Mouse (Mus musculus) gastrocnemius, adult 2 months (tissue): ENCODE measurements around the gene Mecom. TPM values are rescaled to one million over a fixed set of nuclear protein-coding genes. Genes with fewer than 3 reads are reported as not detected.
A peak's percentile ranks its signal among the peaks of the same experiment; 100 is the strongest.

Source experiments
- DNase-seq: peaks from one replicate; pipeline ENCODE4 v3.0.0; 2022
- H3K27ac ChIP-seq: fragments of 200-600 bp; 2 replicates; pipeline ENCODE4 v1.8.1; 2022; ENCODE audit warnings: mild to moderate bottlenecking
- H3K4me3 ChIP-seq: fragments of 200-600 bp; 2 replicates; pipeline ENCODE4 v1.8.1; 2022; ENCODE audit warnings: mild to moderate bottlenecking, moderate library complexity
- CTCF ChIP-seq: fragments of 200-600 bp; IDR thresholded peaks from 2 replicates; pipeline ENCODE4 v1.8.1; 2022; ENCODE audit warnings: antibody characterized with exemption, mild to moderate bottlenecking, moderate library complexity
- intact Hi-C: fragments of 180-260 bp; cut with DNase I; formaldehyde crosslinking; loops from one replicate; pipeline ENCODE4 v1.15.1; 2025
- total RNA-seq, 2 experiments: library from RNA; stranded (reverse); gene quantifications; 2 replicates each; pipeline ENCODE4 v1.2.3; 2021

Mecom gene
- total RNA-seq, 2 experiments from 2014 or later, result 5.8 to 6.9 TPM

DNA sequence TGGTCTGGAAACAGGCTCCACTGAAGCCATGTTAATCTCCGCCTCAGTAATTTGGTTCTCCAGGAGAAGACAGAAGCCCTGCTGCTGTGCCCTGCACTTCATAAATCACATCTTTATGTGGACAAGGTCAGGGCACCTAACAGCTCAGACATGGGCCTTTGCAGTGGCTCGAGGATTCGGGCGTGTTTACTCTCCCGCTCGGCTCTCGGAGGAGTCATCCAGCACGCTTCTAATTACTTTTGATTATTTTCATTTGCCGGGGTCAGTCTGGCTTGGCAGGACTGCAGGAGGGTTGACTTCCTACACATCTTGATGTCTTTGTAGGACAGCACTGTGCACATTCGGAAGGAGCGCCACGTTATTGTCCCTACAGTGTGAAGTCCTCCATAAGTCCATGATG is 529.6 kb downstream of the Mecom start:
- TF ChIP-seq CTCF, result no peak
- Histone ChIP-seq H3K4me3 (no peak overlapping the region), H3K27ac (no peak overlapping the region)
- DNase-seq, result no peak
- intact Hi-C loops, result no loop called here

DNA sequence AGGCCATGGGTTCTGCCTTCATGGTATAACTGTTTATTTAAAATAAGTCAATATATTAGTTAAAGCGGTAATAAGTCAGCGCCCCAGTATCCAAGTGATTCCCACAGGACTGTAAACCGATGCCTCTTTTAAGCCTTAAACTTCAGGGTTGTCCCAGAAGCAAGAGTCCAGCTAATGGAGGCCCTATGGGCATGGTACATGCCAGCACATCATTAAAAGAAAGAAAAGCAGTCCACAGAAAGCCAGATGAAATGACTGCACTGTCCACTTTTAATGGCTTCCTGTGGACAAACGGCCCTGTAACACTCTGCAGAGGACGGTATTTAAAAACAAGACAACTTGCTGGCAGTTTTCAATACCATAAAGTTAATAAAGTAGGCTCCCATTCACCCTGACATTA is 531.0 kb downstream of the Mecom start:
- no peak for TF ChIP-seq CTCF
- H3K27ac ChIP-seq, result no peak overlapping the region
- no peak overlapping the region for H3K4me3 ChIP-seq
- intact Hi-C loops, result no loop called here
- DNase-seq, result no peak

DNA sequence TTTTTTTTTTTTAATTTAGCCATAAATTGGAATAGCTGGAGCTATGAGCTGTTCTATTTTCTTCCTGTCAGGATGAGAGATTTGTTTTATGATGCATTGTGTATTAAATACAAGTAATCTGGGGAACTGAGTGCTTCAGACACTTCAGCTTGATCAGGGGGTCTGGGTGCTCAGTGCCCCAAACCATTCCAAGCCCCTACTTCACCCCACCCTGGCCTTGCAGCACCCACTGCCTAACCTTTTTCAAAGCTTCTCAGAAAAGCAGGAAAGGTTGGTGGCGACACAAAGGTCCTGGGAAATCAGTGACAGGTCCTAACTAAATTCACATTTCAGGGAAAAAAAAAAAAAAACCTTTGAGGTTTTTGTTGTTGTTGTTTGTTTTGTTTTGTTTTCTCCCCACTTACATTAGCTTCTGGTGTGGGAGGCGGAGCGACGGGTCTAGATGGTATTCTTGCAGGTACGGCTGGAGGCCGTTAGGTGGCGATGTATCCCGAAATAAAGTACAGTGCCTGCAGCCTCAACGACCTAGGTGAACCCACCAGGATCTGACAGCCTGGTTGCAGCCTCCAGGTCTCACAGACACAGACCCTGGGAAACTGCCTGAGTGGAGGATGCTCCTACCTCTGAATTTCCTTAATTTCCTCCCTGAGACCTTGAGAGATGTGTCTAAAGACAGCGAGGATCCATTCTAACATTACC is 532.7 kb downstream of the Mecom start:
- Histone ChIP-seq H3K4me3 (peak overlapping the region; percentile 25), H3K27ac (peak overlapping the region; percentile 64)
- TF ChIP-seq CTCF, result peak; percentile 89
- peak; percentile 77 for DNase-seq
- intact Hi-C loops, result no loop called here

DNA sequence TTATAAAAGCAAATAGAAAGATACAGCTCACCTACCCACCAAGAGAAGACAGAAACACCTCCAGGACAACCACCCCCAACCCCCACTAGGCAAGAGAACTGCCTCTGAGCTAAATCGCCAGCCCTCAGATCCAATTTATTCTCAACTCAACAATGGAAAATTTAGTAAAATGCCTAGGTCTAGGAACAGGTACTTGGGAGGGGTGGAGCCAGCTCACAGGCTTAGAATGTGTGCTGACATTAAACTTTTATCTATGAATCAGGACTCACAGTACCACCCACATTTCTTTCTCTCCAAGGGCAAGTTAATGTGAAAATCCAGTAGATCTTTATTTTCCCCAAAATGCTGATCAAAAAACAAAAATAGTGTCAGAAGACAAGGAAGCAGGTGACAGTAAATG is 533.5 kb downstream of the Mecom start:
- Histone ChIP-seq H3K4me3 (no peak overlapping the region), H3K27ac (no peak overlapping the region; the same call in 1 of the 2 replicates)
- intact Hi-C loops, result no loop called here
- no peak for DNase-seq
- TF ChIP-seq CTCF, result no peak

DNA sequence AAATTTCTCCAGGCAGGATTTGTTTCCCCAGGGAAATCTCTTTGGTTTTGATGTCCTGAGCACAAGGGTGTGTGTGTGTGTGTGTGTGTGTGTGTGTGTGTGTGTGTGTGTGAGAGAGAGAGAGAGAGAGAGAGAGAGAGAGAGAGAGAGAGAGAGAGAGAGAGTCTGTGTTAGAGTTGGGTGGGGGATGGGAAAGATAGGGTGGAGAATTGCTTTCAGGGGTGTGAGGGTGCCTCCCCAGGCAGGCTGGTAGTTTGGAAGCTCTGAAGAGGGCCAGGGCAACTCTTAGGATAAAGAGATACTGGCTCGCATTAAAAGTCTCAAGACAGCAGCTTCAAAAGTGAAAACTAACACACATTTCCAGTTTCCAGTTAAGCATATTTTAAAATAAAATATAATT is 534.4 kb downstream of the Mecom start:
- TF ChIP-seq CTCF, result no peak
- DNase-seq, result no peak
- intact Hi-C loops, result no loop called here

DNA sequence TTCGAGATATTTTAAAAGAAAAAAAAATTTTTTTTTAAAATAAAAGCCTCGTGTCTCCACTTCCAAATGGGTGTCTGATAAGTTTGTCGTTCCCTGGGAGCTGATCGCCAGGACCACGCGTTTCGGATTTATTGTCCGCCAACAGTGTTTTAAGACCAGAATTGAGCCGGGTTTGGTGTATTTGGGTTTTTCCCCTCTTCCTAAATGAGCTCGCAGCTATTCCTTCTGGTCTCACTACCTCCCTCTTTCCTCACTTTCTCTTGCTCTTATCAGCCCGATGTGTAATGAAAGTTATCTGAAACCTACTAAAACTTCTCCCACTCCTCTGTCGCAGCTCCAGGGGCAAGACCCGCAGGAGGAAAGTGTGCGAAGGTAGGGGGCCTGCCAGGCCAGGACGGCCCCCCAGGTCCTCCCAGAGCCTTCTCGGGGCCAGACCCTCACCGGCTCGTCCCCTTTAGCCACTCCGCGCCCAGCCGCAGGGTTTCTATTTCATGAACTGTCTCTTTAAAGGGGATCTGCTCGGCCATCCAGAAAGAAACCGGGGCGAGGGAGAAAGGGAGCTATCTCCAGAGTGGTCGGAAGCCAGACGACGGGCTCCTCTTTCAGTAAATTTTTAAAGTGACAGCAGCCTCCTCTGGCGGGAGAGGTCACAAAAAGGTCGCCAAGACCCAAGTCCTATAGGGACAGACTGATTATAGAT is 535.0 kb downstream of the Mecom start:
- no peak for TF ChIP-seq CTCF
- intact Hi-C loops, result no loop called here
- Histone ChIP-seq H3K4me3 (peak overlapping the region; percentile 75), H3K27ac (peak overlapping the region; percentile 97)
- DNase-seq, result peak; percentile 79

More for the DNA sequence above, 534.4 kb downstream of the Mecom start:
- Histone ChIP-seq H3K27ac (peak overlapping the region; percentile 97), H3K4me3 (peak overlapping the region; percentile 75)

DNA sequence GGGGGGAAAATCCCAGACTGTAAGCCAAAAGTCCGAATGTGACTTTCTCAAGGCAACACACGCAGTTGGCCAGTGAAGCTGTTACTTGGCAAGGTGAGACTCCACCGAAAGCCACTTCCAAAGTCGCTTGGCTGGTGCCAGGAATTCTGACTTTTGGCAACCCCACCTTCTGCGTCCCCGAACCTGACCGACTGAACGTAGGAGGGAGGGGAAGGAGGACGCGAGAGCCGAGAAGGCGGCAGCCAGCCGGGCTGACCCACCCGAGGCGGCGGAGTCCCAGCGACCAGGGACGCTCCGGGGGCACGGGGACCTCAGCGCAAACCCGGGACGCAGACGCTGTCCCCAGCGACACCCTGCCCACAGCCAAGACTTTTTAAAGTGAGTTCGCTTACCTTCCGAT is 535.7 kb downstream of the Mecom start:
- intact Hi-C loops, result no loop called here
- H3K27ac ChIP-seq, result peak overlapping the region; percentile 97
- DNase-seq, result peak; percentile 84
- peak overlapping the region; percentile 75 for H3K4me3 ChIP-seq
- no peak for TF ChIP-seq CTCF

DNA sequence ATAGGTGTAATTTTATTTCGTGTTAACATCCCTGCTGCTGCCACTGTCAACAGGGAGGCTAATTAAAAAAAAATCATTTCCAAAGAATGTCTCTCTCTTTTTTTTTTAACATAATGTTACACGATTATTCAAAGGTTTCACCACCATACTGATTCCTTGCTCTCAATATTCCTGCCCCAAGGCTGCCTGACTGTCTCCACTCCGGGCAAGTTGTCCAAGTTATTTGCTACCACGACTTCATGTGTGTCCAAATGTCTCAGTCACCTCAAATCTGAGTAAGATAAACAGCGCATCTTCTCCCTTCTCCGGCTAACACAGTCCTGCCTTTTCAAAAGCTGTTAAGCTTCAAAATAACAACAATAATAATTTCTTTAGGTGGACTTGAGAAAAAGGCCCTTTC is 536.1 kb downstream of the Mecom start:
- Histone ChIP-seq H3K4me3 (peak overlapping the region; percentile 75), H3K27ac (peak overlapping the region; percentile 97)
- DNase-seq, result no peak
- no peak for TF ChIP-seq CTCF
- intact Hi-C loops, result no loop called here

DNA sequence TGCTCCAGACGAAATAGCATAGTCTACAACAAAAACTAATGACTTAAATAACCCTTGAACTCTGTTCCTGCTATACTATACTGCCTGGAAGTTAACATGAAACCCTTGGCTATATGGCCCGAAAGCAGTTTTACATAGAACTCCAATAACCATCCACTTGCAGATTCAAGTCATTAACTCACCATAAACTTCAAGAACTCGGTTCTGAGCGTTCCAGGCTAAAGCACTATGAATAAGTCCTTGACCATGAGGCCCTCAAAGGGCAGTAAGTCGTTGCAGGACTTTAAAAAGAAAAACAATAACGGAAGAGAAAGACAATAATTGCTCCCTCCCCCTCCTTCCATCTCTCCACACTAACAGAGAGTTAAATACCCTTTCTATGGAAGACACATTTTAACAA is 536.9 kb downstream of the Mecom start:
- TF ChIP-seq CTCF, result no peak
- Histone ChIP-seq H3K27ac (peak overlapping the region; percentile 97), H3K4me3 (peak overlapping the region; percentile 75)
- no peak for DNase-seq
- intact Hi-C loops, result no loop called here

DNA sequence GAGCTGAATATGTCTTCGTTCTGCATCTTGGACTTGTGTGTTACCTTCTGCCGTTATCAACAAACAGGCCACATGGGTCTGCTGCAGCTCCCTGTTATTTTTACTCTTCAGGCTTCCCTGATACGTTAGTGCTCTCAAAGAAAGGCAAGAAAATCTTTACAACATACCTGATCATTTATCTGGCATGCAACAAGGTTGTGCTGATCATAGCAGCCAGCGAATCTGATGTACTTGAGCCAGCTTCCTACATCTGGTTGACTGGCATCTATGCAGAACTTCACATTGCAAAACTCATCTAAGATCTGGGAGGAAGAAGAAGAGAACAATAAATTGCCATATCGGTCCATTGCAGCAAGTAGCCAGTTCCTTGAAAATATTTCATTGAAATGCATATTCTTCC is 538.2 kb downstream of the Mecom start:
- intact Hi-C loops, result no loop called here
- peak overlapping the region; percentile 75 for H3K4me3 ChIP-seq

DNA sequence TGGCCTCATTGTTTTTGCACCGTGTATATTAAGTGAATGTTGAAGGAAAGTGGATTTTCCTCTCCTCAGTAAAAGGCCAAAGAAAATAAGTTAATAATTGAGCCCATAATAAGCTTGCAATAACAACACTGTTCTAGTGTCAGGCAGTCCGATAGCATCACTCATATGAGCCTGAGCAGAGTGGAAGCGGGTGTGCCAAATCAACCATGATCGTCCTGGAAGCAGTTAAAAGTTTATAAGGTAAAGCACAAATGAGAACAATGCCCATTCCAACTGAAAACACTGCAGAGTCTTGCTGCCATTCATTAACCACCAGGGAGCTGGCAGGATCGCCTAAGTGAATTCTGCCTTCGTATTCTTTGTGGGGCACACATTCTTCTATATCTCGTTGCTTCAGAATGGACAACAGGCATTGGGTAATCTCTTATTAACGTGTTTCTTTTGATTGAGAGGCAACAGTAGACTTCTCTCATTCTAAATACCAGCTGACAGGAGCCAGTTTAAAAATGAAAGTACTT is 542.9 kb downstream of the Mecom start:
- H3K27ac ChIP-seq, result peak overlapping the region; percentile 54; the same call in 1 of the 2 replicates
- intact Hi-C loops, result no loop called here
- H3K4me3 ChIP-seq, result peak overlapping the region; percentile 40
- DNase-seq, result no peak
- TF ChIP-seq CTCF, result no peak

More for the DNA sequence above, 538.2 kb downstream of the Mecom start:
- no peak for DNase-seq
- peak overlapping the region; percentile 97; the same call in 1 of the 2 replicates for H3K27ac ChIP-seq
- no peak for TF ChIP-seq CTCF

DNA sequence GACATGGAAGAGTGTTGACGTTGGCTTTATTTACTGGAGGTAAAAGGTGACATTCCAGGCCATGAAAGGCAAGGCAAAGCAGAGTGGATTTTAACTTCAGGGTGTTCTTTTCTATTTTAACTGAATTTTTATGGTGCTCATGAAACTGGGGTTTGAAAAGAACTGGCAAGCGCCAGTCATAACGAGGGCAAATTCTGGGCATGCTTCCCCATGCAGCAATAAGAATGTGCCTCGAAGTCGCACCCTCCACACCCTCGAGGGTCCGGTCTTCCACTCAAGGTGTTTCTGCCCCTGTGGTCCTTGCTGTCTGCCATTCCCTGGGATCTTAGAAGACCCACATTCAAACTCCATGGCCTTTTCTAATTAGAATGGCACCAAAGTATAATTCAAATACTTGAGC is 547.5 kb downstream of the Mecom start:
- no peak for DNase-seq
- no peak for TF ChIP-seq CTCF
- intact Hi-C loops, result no loop called here
- peak overlapping the region; percentile 28; the same call in 1 of the 2 replicates for H3K27ac ChIP-seq
- H3K4me3 ChIP-seq, result no peak overlapping the region

DNA sequence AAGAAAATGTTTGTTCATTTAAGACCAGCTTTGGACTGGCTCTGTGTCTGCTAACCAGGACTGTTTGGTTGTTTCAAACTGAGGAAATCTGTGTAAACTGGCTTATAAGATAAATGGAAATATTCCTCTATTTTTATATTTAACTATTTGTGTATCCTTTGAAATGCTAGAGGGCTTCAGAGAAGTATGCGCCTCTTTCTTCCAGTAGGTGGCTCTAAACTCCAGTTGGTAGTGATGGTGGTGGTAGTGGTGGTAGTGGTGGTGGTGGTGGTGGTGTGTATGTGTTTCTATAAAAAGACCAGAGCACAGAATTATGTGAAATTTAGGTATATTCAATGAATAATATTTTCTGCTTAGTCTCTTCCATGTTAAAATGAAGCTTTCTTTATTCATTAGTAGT is 548.8 kb downstream of the Mecom start:
- TF ChIP-seq CTCF, result peak; percentile 55
- DNase-seq, result no peak
- intact Hi-C loops, result loop anchor here (5.0 kb wide), 1 partner anchor 518 kb away; no protein-coding TSS in a partner anchor
- no peak overlapping the region for H3K27ac ChIP-seq
- no peak overlapping the region for H3K4me3 ChIP-seq
